Mouse (Mus musculus) liver, adult 2 months (tissue): ENCODE data around the gene Selenos.

Experiments
- CTCF ChIP-seq: fragments of 200-500 bp; IDR thresholded peaks from 2 replicates; pipeline ENCODE4 v1.5.1; 2011; ENCODE audit warnings: low read depth, low read length, control low read depth
- POLR2A ChIP-seq: fragments of 200-500 bp; IDR thresholded peaks from 2 replicates; pipeline ENCODE4 v1.6.1; 2011; ENCODE audit warnings: low read length, control low read depth; ENCODE audit not compliant: insufficient read depth; ENCODE audit errors: extremely low read depth

- TF ChIP-seq CTCF (no peak), POLR2A (no peak)
Observed at GRCm38 (mm10) chr7:66106581-66107056, 27.2 kb downstream of the Selenos start.
